Mouse (Mus musculus) hematopoietic multipotent progenitor cell, adult 10-12 weeks (in vitro differentiated cells): ENCODE results near the gene Senp7. TPM values are rescaled to one million over a fixed set of nuclear protein-coding genes. Genes with fewer than 3 reads are reported as not detected.

Experiments
- polyA plus RNA-seq: library from polyadenylated mRNA; stranded (reverse); fragments of >175 nt; gene quantifications from 2 replicates; pipeline ENCODE4 v1.2.3, GENCODE M21; 2012; ENCODE audit warnings: low replicate concordance

The Senp7 gene
- 17.2 and 19.8 TPM in 2 replicates for polyA plus RNA-seq

DNA sequence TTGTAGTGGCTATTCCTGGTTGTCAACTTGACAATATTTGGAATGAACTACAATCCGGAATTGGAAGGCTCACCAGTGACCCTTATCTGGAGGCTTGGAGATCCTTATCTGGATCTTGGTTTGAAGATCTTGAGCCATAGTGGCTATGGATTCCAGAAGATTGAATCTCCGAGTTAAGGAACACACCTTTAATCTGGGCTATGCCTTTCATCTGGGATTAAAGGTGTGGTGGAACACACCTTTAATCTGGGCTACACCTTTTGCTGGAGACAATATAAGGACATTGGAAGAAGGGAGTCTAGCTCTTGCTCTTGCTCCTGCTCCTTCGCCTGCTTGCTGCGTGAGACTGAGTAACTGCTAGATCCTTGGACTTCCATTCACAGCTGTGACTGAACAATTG is at the start of gene Senp7:
Gene Senp7, plus strand, starts transcription at position 301 of the 400 bp plus-strand sequence.

DNA sequence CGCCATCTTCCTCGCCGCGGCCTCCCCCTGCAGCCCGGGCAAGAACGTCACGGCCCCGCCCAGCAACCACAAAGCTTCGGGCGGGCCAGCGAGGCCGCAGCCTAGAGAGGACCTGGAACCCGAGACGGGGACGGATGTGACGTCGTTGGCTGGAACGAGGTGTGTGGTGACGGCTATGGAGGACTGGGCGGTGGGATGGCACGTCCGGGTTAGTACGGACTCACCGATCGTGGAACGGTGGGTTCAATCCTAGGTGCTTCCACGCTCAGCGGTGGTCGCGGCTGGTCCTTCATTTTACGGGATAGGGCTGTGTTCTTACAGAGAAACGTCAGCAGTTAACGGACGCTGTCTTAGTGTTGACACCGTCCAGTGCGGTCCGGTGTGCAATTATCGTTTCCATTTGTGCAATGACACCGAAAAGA is 18.5 kb upstream of the Senp7 start, which contains the start of gene Pcnp:
Gene Pcnp, minus strand, starts transcription at position 79 of the 422 bp plus-strand sequence.

DNA sequence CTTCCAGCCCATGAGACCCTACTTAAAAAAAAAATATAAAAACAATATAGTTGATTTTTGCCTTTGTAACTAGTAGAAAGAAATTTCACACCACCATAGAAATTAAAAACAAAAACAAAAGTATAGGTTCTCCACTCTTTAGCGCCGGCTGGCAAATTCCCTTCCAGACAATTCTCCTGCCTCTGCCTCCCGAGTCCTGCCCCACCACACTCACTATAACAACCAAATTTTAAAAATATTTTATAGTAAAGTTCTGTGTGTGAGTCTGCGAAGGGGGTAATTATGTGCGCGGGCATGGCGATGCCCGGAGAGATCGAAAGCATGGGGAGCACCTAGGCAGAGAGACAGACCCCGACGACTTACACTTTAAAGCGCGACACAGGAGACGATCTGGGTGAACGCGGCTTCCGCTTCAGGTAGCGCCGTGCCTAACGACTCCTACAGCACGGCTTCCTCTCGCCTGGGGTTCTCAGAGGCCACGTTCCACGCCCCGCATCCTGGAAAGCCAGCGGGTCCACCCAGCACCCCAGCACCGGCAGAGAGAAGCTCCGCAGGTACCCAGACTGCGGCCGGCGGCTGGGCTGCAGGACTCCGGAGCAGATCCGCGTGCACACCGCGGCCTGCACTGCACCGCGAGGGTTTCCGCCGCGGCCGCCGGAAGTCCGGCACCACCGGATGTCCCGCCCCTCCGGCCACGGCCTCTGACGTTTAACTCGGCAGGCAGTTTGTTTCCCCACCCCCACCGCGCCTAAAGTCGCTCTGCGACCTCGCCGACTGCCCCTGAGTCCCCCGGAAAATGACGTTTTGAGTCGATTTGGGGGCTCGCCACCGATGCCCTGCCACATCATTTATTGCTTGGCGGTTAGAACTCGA is 10.8 kb upstream of the Senp7 start, which contains the start of gene Trmt10c:
Gene Trmt10c, minus strand, starts transcription at position 682 of the 873 bp plus-strand sequence.

DNA sequence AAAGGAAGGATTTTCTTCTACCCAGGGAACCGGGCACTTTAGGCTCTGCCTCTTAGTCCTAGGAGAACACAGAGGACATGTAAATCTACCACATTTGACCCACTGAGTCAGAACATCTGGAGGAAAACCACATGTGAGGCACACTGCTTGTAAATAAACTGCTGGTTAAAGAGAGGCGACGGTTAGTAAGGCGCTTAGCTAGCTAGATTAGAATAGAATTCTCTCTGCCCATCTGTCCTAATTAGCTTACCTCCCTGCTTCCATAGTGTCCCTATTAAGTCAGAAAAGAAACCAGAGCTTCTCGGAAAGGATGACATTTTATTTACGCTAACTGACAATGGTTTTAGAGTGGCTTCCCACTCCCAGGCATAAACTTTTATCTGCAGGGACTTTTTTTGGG is 155.9 kb downstream of the Senp7 start, which contains the start of gene Impg2:
Gene Impg2, plus strand, starts transcription at position 263 of the 400 bp plus-strand sequence.

Other genes starting within 250 kb of the Senp7 start
- 10.8 and 38.0 TPM in 2 replicates for gene Nfkbiz, start 209.4 kb upstream of the Senp7 start, polyA plus RNA-seq
- 2.5 and 2.6 TPM in 2 replicates for gene Nxpe3, start 153.1 kb upstream of the Senp7 start, polyA plus RNA-seq
- 2.7 and 7.2 TPM in 2 replicates for gene Cep97, start 113.5 kb upstream of the Senp7 start, polyA plus RNA-seq
- 57.8 and 109 TPM in 2 replicates for gene Rpl24, start 82.1 kb upstream of the Senp7 start, polyA plus RNA-seq
- gene Zbtb11, start 74.5 kb upstream of the Senp7 start, polyA plus RNA-seq = 5.4 and 8.2 TPM in 2 replicates
- gene Pcnp, start 18.6 kb upstream of the Senp7 start, polyA plus RNA-seq = 20.5 and 23.3 TPM in 2 replicates
- gene Trmt10c, start 10.5 kb upstream of the Senp7 start, polyA plus RNA-seq = 10.6 and 13.0 TPM in 2 replicates
- 0.02 and 0.03 TPM in 2 replicates for gene Impg2, start 156.0 kb downstream of the Senp7 start, polyA plus RNA-seq